Mouse (Mus musculus) MEL (cell line): ENCODE results near the gene Zp3. TPM values are rescaled to one million over a fixed set of nuclear protein-coding genes. Genes with fewer than 3 reads are reported as not detected.

Experiments used
- DNase-seq: peaks from one replicate; pipeline ENCODE4 v3.0.0; 2011; ENCODE audit warnings: low read depth, low spot score
- H3K27ac ChIP-seq: 2 replicates; pipeline ENCODE4 v1.5.1; 2012; ENCODE audit warnings: low read depth, mild to moderate bottlenecking, control low read depth, low read length, moderate library complexity; ENCODE audit not compliant: control insufficient read depth
- H3K27me3 ChIP-seq, 2 experiments: fragments of 150-350 bp in 1 of 2; sonication (generic) in 1 of 2; 2 replicates each; pipeline ENCODE4 v1.6.1; 2012; ENCODE audit warnings: low read length in 2 of 2, mild to moderate bottlenecking in 2 of 2, improper control_type of control experiment in 1 of 2, moderate library complexity in 1 of 2; ENCODE audit not compliant: insufficient read depth in 2 of 2, control insufficient read depth in 1 of 2
- H3K36me3 ChIP-seq, 2 experiments: 2 replicates each; pipeline ENCODE4 v1.6.1; 2012 to 2014; ENCODE audit warnings: low read length in 2 of 2, improper control_type of control experiment in 1 of 2, inconsistent platforms in 1 of 2, mild to moderate bottlenecking in 1 of 2; ENCODE audit not compliant: insufficient read depth in 2 of 2, control insufficient read depth in 1 of 2
- H3K4me1 ChIP-seq, 2 experiments: fragments of 150-350 bp in 1 of 2; sonication (generic) in 1 of 2; 2 replicates each; pipeline ENCODE4 v1.6.1; 2012; ENCODE audit warnings: low read length in 2 of 2, improper control_type of control experiment in 1 of 2, mild to moderate bottlenecking in 1 of 2; ENCODE audit not compliant: insufficient read depth in 2 of 2, control insufficient read depth in 1 of 2
- H3K4me3 ChIP-seq, 2 experiments: fragments of 150-350 bp in 1 of 2; sonication (generic) in 1 of 2; 2 replicates each; pipeline ENCODE4 v1.5.1; 2012; ENCODE audit warnings: low read depth in 2 of 2, low read length in 2 of 2, mild to moderate bottlenecking in 2 of 2, moderate library complexity in 2 of 2, control low read depth in 1 of 2, improper control_type of control experiment in 1 of 2; ENCODE audit not compliant: control insufficient read depth in 1 of 2, insufficient read depth in 1 of 2
- H3K79me2 ChIP-seq: 2 replicates; pipeline ENCODE4 v1.6.1; 2012; ENCODE audit warnings: mild to moderate bottlenecking, low read length, moderate library complexity; ENCODE audit not compliant: control insufficient read depth, poor library complexity, insufficient read depth
- H3K9ac ChIP-seq: 2 replicates; pipeline ENCODE4 v1.6.1; 2012; ENCODE audit warnings: low read depth, mild to moderate bottlenecking, control low read depth, low read length, moderate library complexity; ENCODE audit not compliant: control insufficient read depth, poor library complexity, severe bottlenecking
- H3K9me3 ChIP-seq: fragments of 150-350 bp; sonication (generic); replicated peaks from 2 replicates; pipeline ENCODE4 v1.6.1; 2012; ENCODE audit warnings: mild to moderate bottlenecking, low read length, improper control_type of control experiment, moderate library complexity; ENCODE audit not compliant: insufficient read depth
- BHLHE40 ChIP-seq: IDR thresholded peaks from 2 replicates; pipeline ENCODE4 v1.6.1; 2012; ENCODE audit warnings: low read depth, mild to moderate bottlenecking, inconsistent platforms, low read length, improper control_type of control experiment, borderline replicate concordance
- E2F4 ChIP-seq: IDR thresholded peaks from 2 replicates; pipeline ENCODE4 v1.6.1; 2011; ENCODE audit warnings: low read depth, low read length, improper control_type of control experiment, borderline replicate concordance
- ELF1 ChIP-seq: IDR thresholded peaks from 2 replicates; pipeline ENCODE4 v1.6.1; 2014; ENCODE audit warnings: low read depth, mild to moderate bottlenecking, inconsistent platforms, low read length, improper control_type of control experiment, moderate library complexity
- EP300 ChIP-seq, 2 experiments: IDR thresholded peaks; 2 replicates each; pipeline ENCODE4 v1.6.1; 2011; ENCODE audit warnings: improper control_type of control experiment in 2 of 2, low read length in 2 of 2, low read depth in 1 of 2, mild to moderate bottlenecking in 1 of 2
- ETS1 ChIP-seq: IDR thresholded peaks from 2 replicates; pipeline ENCODE4 v1.6.1; 2012; ENCODE audit warnings: low read depth, mild to moderate bottlenecking, inconsistent platforms, low read length, improper control_type of control experiment, moderate library complexity
- GATA1 ChIP-seq: IDR thresholded peaks from 2 replicates; pipeline ENCODE4 v1.6.1; 2011; ENCODE audit warnings: low read depth, low read length, improper control_type of control experiment
- KAT2A ChIP-seq: conservative IDR thresholded peaks from 2 replicates; pipeline ENCODE4 v1.6.1; 2012; ENCODE audit warnings: low read depth, low read length, improper control_type of control experiment, inconsistent platforms
- MAFK ChIP-seq: IDR thresholded peaks from 2 replicates; pipeline ENCODE4 v1.6.1; 2011; ENCODE audit warnings: low read depth, mild to moderate bottlenecking, low read length, improper control_type of control experiment, borderline replicate concordance
- MAZ ChIP-seq: IDR thresholded peaks from 2 replicates; pipeline ENCODE4 v1.6.1; 2012; ENCODE audit warnings: low read depth, mild to moderate bottlenecking, inconsistent platforms, low read length, improper control_type of control experiment
- MEF2A ChIP-seq: IDR thresholded peaks from 2 replicates; pipeline ENCODE4 v1.6.1; 2014; ENCODE audit warnings: low read depth, mild to moderate bottlenecking, inconsistent platforms, low read length, improper control_type of control experiment; ENCODE audit not compliant: poor library complexity, insufficient replicate concordance, severe bottlenecking; ENCODE audit errors: extremely low read depth
- MYC ChIP-seq: IDR thresholded peaks from 2 replicates; pipeline ENCODE4 v1.6.1; 2011; ENCODE audit warnings: low read depth, mild to moderate bottlenecking, low read length, improper control_type of control experiment, moderate library complexity
- NELFE ChIP-seq: IDR thresholded peaks from 2 replicates; pipeline ENCODE4 v1.6.1; 2011; ENCODE audit warnings: low read depth, low read length, improper control_type of control experiment
- POLR2A ChIP-seq, 2 experiments: IDR thresholded peaks; 2 replicates each; pipeline ENCODE4 v1.6.1; 2011 to 2012; ENCODE audit warnings: low read length in 2 of 2, mild to moderate bottlenecking in 2 of 2, control low read depth in 1 of 2, improper control_type of control experiment in 1 of 2, low read depth in 1 of 2, moderate library complexity in 1 of 2; ENCODE audit not compliant: control insufficient read depth in 1 of 2, insufficient read depth in 1 of 2, poor library complexity in 1 of 2
- POLR2AphosphoS2 ChIP-seq: IDR thresholded peaks from 2 replicates; pipeline ENCODE4 v1.6.1; 2011; ENCODE audit warnings: low read length, improper control_type of control experiment
- POLR2AphosphoS5 ChIP-seq: IDR thresholded peaks from 2 replicates; pipeline ENCODE4 v1.6.1; 2012; ENCODE audit warnings: low read depth, borderline replicate concordance, mild to moderate bottlenecking, inconsistent platforms, low read length, moderate library complexity, mixed read lengths
- TBP ChIP-seq: IDR thresholded peaks from 2 replicates; pipeline ENCODE4 v1.8.0; 2011; ENCODE audit warnings: low read depth, low read length, improper control_type of control experiment
- TCF12 ChIP-seq: IDR thresholded peaks from 2 replicates; pipeline ENCODE4 v1.6.1; 2014; ENCODE audit warnings: low read depth, mild to moderate bottlenecking, inconsistent platforms, low read length, improper control_type of control experiment, moderate library complexity
- USF1 ChIP-seq: IDR thresholded peaks from 2 replicates; pipeline ENCODE4 v1.6.1; 2014; ENCODE audit warnings: low read depth, mild to moderate bottlenecking, inconsistent platforms, low read length, improper control_type of control experiment, moderate library complexity
- ZNF384 ChIP-seq: IDR thresholded peaks from 2 replicates; pipeline ENCODE4 v1.6.1; 2012; ENCODE audit warnings: low read depth, mild to moderate bottlenecking, inconsistent platforms, low read length, improper control_type of control experiment
- polyA plus RNA-seq, 2 experiments: library from polyadenylated mRNA; stranded (reverse) in 1 of 2; unstranded in 1 of 2; fragments of >175 nt in 1 of 2; fragments of >200 nt in 1 of 2; gene quantifications; 2 replicates each; pipeline versions ENCODE4 v1.2.1 to v1.2.4; 2012; ENCODE audit warnings: low replicate concordance in 2 of 2, low read depth in 1 of 2; ENCODE audit not compliant: insufficient read length in 2 of 2, insufficient read depth in 1 of 2, missing spikeins in 1 of 2
- total RNA-seq: library from RNA; depleted of rRNA; stranded (reverse); fragments of 300-350 nt; gene quantifications from 2 replicates; pipeline ENCODE4 v1.2.3, GENCODE M21; 2012

The Zp3 gene
- total and polyA plus RNA-seq, 3 experiments: not detected

GRCm38 (mm10) chr5:135962492-135963279 lies 17.2 kb upstream of the Zp3 start (continued):
- no peak; the same call in 1 of the 2 replicates for TF ChIP-seq ZNF384
- peak; percentile 0 to 23; a peak in 1 of 4 replicates for TF ChIP-seq EP300 (IDR thresholded peaks at IDR 0.05; ENCODE audit: low read depth in 1 of 2, low read length in 2 of 2)
- 0 out of 2 replicates have a peak, but pooled peaks have one; percentile 52 for TF ChIP-seq ELF1
- peak; percentile 87 for TF ChIP-seq POLR2AphosphoS2
- TF ChIP-seq KAT2A: peak; percentile 23; the same call in 1 of the 2 replicates
- no peak for TF ChIP-seq TCF12
- no peak for TF ChIP-seq MEF2A
- TF ChIP-seq USF1: no peak
- TF ChIP-seq GATA1: no peak
- TF ChIP-seq ETS1: no peak; the same call in 1 of the 2 replicates
- no peak for TF ChIP-seq BHLHE40
- no peak for TF ChIP-seq MYC

- DNase-seq: peak; percentile 60
- H3K9ac ChIP-seq: peak overlapping the region; percentile 93
- H3K4me1 ChIP-seq: peaks cover 4 to 14% of the 10 kb centered on the region in 2 experiments; a peak in 3 of 4 replicates
- H3K27ac ChIP-seq: no peak overlapping the region
- no peaks in the 10 kb centered on the region for H3K9me3 ChIP-seq
- H3K27me3 ChIP-seq: no peaks in the 10 kb centered on the region
- peak overlapping the region; percentile 81 to 95 for H3K4me3 ChIP-seq
- peaks cover 4% of the 10 kb centered on the region; the same call in 1 of the 2 replicates for H3K79me2 ChIP-seq
- TF ChIP-seq TBP (0 out of 2 replicates have a peak, but pooled peaks have one; percentile 37), MYC (no peak), MAZ (0 out of 2 replicates have a peak, but pooled peaks have one; percentile 6), GATA1 (0 out of 2 replicates have a peak, but pooled peaks have one; percentile 6), KAT2A (no peak)
- H3K36me3 ChIP-seq: peaks cover 0 to 12% of the 10 kb centered on the region in 2 experiments; a peak in 2 of 4 replicates
These were observed 16.6 kb upstream of the Zp3 start for GRCm38 (mm10) chr5:135963280-135963627.

DNA sequence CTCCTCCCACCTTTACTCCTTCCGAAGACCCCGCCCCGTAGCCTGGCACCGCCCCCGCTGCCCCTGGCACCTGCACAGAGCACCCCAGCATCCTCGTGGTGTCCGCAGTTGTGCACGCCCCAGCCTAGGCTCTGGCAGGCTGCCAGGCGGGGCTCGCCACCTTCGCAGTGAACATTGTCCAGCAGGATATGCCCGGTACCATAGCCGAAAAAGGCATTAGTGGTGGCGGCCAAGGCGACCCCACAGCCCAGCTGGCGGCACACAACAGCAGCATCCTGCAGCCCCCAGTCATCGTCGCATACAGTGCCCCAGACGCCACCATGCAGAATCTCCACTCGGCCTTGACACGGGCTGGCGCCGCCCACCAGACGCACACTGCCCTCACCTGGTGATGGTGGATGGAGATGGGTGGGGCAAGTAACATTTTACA lies 14.4 kb upstream of the Zp3 start:
- Histone ChIP-seq H3K9me3 (no peaks in the 10 kb centered on the region), H3K27me3 (no peaks in the 10 kb centered on the region), H3K9ac (no peak overlapping the region)

More for the DNA sequence above, 14.4 kb upstream of the Zp3 start:
- Histone ChIP-seq H3K36me3 (peaks cover 0 to 11% of the 10 kb centered on the region in 2 experiments; a peak in 2 of 4 replicates), H3K4me3 (no peak overlapping the region), H3K4me1 (peaks cover 4 to 14% of the 10 kb centered on the region in 2 experiments; a peak in 3 of 4 replicates), H3K79me2 (peaks cover 4% of the 10 kb centered on the region; the same call in 1 of the 2 replicates), H3K27ac (no peak overlapping the region)
- no peak for DNase-seq
- TF ChIP-seq MEF2A: no peak
- no peak for TF ChIP-seq POLR2A (IDR thresholded peaks at IDR 0.05; ENCODE audit: control insufficient read depth in 1 of 2, insufficient read depth in 1 of 2, low read depth in 1 of 2, low read length in 2 of 2, poor library complexity in 1 of 2)
- no peak for TF ChIP-seq MAFK
- no peak for TF ChIP-seq E2F4
- no peak for TF ChIP-seq NELFE
- TF ChIP-seq POLR2AphosphoS5: no peak
- TF ChIP-seq, all 39 proteins: peak for 0
